Mouse (Mus musculus): ENCODE results near the gene Akr1a1. TPM values are rescaled to one million over a fixed set of nuclear protein-coding genes. Genes with fewer than 3 reads are reported as not detected.

Akr1a1 gene
- polyA plus RNA-seq, 1 experiment from 2014 or later = 517 TPM

DNA sequence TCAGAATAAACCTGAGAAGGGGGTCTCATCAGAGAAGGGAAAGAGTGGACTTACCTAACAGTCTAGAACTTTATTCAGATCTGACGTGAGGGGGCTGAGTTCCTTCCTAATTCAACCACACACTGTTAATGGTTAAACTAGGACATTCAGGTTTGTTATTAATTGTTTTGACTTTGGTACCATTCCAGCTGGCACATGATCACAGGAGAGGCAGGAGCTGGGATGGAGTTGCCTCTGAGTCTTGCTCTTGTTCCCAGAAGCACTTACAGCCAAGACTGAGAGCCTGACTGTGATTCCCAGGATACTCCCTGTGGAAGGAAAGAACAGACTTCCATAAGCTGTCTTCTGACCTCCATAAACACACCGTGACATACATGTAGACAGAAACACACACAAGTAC, 8.0 kb upstream of the Akr1a1 start:
- CTCF ChIA-PET = interaction anchor here (1.0 to 1.4 kb wide), 5 partner anchors 8 to 61 kb away, joined by 3 to 4 read pairs (median 3); partner anchors contain the start of genes Akr1a1 and Tesk2
- no peak for TF ChIP-seq CTCF (IDR thresholded peaks at IDR 0.05)
- H3K27me3 ChIP-seq = no peaks in the 10 kb centered on the region
- DNase-seq (ENCODE audit: low read depth, low spot score) (peak; percentile 73), ATAC-seq (peak; percentile 31)
- POLR2A ChIA-PET = no interaction called here
- in situ Hi-C loops (cut with MboI; ENCODE audit: low pct_unique_long_range_greater_than_20kb) = no loop called here

DNA sequence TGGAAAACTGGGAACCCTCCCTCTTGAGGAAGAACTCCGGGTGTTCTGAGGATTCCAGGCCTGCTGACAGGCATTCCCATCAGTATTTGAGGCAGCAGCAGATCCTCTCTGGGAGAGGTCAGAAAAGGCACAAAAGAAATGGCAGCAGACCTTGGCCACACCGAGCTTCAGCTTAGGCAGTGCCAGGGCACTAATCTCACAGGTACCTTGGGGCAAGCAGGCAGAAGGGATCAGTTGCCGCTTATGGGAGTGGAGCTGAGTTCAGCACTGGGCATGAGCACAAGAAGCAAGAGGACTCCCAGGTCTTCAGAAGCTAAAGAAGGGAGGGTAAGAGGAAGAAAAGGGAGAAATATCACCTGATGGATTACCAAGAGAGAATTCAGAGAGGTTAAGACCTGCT, 6.5 kb upstream of the Akr1a1 start:
- POLR2A ChIA-PET = interaction anchor here (0.7 kb wide), 1 partner anchor 171 kb away, joined by 3 read pairs; no protein-coding TSS in a partner anchor
- H3K27me3 ChIP-seq = no peaks in the 10 kb centered on the region
- DNase-seq (ENCODE audit: low read depth, low spot score) (no peak), ATAC-seq (no peak)
- TF ChIP-seq CTCF (IDR thresholded peaks at IDR 0.05) = no peak
- CTCF ChIA-PET = interaction anchor here (1.4 kb wide), 1 partner anchor 27 kb away, joined by 3 read pairs; the partner anchor contains the start of gene Prdx1
- in situ Hi-C loops (cut with MboI; ENCODE audit: low pct_unique_long_range_greater_than_20kb) = no loop called here

DNA sequence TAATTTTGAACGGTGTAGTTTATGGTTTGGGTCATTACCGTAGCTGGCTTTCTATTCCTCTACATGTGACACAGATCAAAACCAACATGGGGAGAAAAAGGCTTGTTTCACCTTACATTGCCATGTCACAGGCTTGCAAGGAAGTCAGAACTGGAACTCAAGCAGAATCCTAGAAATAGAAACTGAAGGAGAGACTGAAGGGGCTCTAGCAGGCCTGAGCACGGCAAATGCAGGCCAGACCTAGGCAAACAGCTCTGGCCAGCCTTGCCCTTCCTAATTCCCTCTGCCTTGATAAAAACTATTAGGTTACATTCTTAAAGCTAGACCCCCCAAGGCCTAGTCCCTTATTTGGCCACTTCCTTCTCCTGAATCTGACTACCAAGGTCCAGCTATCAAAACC, 4.2 kb upstream of the Akr1a1 start:
- TF ChIP-seq CTCF (IDR thresholded peaks at IDR 0.05) = no peak
- CTCF ChIA-PET = no interaction called here
- POLR2A ChIA-PET = no interaction called here
- DNase-seq (ENCODE audit: low read depth, low spot score) (no peak), ATAC-seq (no peak)
- H3K27me3 ChIP-seq = no peaks in the 10 kb centered on the region
- in situ Hi-C loops (cut with MboI; ENCODE audit: low pct_unique_long_range_greater_than_20kb) = no loop called here

DNA sequence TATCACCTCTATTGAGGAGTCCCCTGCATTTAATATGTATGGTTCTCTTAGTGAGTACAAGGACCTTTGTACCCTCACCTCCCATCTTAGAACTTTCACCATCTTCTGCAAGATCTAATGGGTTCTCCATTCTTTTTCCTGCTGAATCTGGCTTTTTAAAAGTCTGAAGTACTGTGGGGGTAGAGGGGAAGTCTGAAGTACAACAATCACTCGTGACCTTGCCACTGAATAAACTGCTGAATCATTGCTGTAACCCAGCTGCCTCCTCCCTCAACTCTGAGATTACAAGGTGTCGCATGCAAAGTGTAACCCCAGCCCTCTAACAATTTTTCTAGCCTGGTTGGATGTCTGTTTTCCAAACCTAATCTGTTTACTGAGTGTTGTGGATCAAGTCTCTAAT, 3.6 kb upstream of the Akr1a1 start:
- no peak for TF ChIP-seq CTCF (IDR thresholded peaks at IDR 0.05)
- DNase-seq (ENCODE audit: low read depth, low spot score) (no peak), ATAC-seq (no peak)
- CTCF ChIA-PET = no interaction called here
- POLR2A ChIA-PET = no interaction called here
- H3K27me3 ChIP-seq = no peaks in the 10 kb centered on the region
- in situ Hi-C loops (cut with MboI; ENCODE audit: low pct_unique_long_range_greater_than_20kb) = no loop called here

DNA sequence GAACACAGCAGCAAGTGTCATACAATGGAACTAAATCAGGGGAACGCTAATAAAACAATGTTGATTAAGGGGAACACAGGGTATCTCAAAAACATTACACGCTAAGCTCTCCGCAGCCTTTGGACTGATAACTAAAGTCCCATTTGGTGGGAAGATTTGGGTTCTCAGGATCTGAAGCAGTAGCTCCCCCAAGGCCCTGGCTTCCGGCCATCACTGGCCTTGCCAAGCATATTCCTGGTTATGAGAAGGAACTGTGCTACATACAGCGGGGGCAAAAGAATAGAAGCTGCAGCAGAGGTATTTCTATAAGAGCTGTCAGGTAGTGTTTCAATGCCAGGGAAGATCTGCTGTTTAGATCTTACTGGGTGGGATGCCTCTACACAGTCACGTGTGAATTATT, 1.7 kb upstream of the Akr1a1 start:
- H3K27me3 ChIP-seq = no peaks in the 10 kb centered on the region
- ChIA-PET CTCF (no interaction called here), POLR2A (interaction anchor here (1.4 kb wide), 1 partner anchor 35 kb away, joined by 3 read pairs; no protein-coding TSS in a partner anchor)
- ATAC-seq (no peak), DNase-seq (ENCODE audit: low read depth, low spot score) (no peak)
- in situ Hi-C loops (cut with MboI; ENCODE audit: low pct_unique_long_range_greater_than_20kb) = no loop called here
- no peak for TF ChIP-seq CTCF (IDR thresholded peaks at IDR 0.05)

DNA sequence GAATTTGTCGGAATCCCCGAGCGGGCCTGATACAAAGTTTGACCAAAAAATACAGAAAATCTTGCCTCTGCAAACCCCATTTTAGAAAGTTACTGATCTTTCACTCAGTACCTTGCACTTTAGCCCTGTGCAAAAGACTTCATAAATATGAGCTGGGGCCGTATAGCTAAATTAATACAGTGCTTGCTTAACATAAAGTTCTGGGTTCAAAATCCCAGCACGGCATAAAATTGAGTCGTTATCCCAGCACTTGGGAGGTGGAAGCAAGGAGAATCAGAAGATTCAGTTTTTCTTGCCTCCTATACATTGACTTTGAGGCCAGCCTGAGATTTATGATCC, 286 bp upstream of the Akr1a1 start:
- in situ Hi-C loops (cut with MboI; ENCODE audit: low pct_unique_long_range_greater_than_20kb) = no loop called here
- CTCF ChIA-PET = interaction anchor here (1.3 to 1.4 kb wide), 2 partner anchors 8 to 10 kb away, joined by 3 to 6 read pairs; no protein-coding TSS in a partner anchor

DNA sequence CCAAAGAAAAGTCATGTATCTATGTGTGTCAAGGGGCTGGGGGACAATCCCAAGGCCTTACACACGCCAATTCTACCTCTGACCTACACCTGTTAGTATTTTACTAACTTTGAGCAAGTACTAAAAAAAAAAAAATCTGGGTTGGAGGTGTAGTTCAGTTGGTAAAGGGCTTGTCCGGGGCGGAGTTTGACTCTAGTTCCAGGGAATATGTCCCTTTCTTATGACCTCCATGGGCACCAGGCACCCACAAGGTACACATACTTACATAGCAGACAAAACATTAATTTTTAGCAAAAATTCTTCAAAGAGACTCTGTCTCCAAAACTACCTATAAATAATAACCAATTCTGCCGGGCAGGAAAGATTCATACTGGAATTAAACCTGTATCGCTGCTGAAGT, 1.1 kb downstream of the Akr1a1 start:
- ChIA-PET CTCF (interaction anchor here (1.4 kb wide), 1 partner anchor 11 kb away, joined by 6 read pairs; no protein-coding TSS in a partner anchor), POLR2A (interaction anchor here (0.5 to 1.7 kb wide), 4 partner anchors 9 to 36 kb away, joined by 3 to 6 read pairs (median 4); partner anchors contain the start of gene Prdx1)
- H3K27me3 ChIP-seq = no peaks in the 10 kb centered on the region
- in situ Hi-C loops (cut with MboI; ENCODE audit: low pct_unique_long_range_greater_than_20kb) = no loop called here
- ATAC-seq (no peak), DNase-seq (ENCODE audit: low read depth, low spot score) (no peak)
- no peak for TF ChIP-seq CTCF (IDR thresholded peaks at IDR 0.05)

More for the DNA sequence above, 286 bp upstream of the Akr1a1 start:
- ATAC-seq (no peak), DNase-seq (ENCODE audit: low read depth, low spot score) (no peak)
- H3K27me3 ChIP-seq = no peaks in the 10 kb centered on the region
- no peak for TF ChIP-seq CTCF (IDR thresholded peaks at IDR 0.05)
- POLR2A ChIA-PET = interaction anchor here (0.7 to 1.4 kb wide), 3 partner anchors 15 to 37 kb away, joined by 3 to 6 read pairs (median 3); partner anchors contain the start of gene Prdx1

DNA sequence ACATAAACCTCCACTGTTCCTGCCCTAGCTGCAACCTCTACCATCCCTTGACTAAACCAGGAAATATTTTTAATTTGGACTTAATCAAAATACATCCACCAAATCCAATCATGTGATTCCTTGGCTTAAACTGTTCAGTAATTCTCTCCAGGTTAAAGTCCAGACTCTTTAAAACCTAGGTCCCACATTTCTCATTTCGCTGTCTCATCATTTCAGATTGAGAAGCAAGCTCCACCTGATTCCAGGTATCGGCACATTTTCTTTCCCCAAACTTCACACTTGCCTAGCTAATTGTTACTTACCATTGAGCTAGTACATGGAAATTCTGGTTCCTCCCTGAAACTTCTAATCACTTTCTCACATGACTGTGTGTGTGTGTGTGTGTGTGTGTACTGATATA, 2.1 kb downstream of the Akr1a1 start:
- no peak for TF ChIP-seq CTCF (IDR thresholded peaks at IDR 0.05)
- no peak for DNase-seq (ENCODE audit: low read depth, low spot score)
- POLR2A ChIA-PET = interaction anchor here (1.2 to 1.7 kb wide), 2 partner anchors 37 to 348 kb away, joined by 3 to 6 read pairs; partner anchors contain the start of gene Prdx1
- H3K27me3 ChIP-seq = no peaks in the 10 kb centered on the region
- no peak for ATAC-seq
- in situ Hi-C loops (cut with MboI; ENCODE audit: low pct_unique_long_range_greater_than_20kb) = loop anchor here (10.0 kb wide), 1 partner anchor 45 kb away; no protein-coding TSS in a partner anchor
- CTCF ChIA-PET = no interaction called here

DNA sequence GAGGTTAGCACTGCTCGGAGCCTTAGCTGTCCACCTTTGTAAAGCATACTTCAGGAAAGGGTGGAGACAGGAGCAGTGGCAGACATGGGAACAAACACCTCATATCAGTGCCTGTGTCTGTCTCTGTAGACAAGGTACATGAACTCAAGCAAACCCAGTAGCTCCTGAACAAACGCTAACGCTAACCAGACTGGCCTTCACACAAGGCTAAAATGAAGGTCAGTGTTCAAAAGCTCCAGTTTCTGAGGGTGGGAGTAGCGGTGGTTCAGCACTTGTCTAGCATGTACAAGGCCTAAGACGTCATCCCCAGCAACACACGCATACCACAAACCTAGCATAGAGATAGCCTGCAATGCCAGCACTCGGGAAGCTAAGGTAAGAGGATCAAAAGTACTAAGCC, 5.9 kb downstream of the Akr1a1 start:
- DNase-seq (ENCODE audit: low read depth, low spot score) = no peak
- H3K27me3 ChIP-seq = no peaks in the 10 kb centered on the region
- TF ChIP-seq CTCF (IDR thresholded peaks at IDR 0.05) = no peak
- ChIA-PET CTCF (interaction anchor here (1.0 to 1.3 kb wide), 3 partner anchors 10 to 60 kb away, joined by 3 to 4 read pairs (median 4); partner anchors contain the start of gene Prdx1), POLR2A (interaction anchor here (1.6 kb wide), 1 partner anchor 40 kb away, joined by 4 read pairs; no protein-coding TSS in a partner anchor)
- in situ Hi-C loops (cut with MboI; ENCODE audit: low pct_unique_long_range_greater_than_20kb) = loop anchor here (10.0 kb wide), 1 partner anchor 49 kb away; no protein-coding TSS in a partner anchor
- no peak for ATAC-seq

DNA sequence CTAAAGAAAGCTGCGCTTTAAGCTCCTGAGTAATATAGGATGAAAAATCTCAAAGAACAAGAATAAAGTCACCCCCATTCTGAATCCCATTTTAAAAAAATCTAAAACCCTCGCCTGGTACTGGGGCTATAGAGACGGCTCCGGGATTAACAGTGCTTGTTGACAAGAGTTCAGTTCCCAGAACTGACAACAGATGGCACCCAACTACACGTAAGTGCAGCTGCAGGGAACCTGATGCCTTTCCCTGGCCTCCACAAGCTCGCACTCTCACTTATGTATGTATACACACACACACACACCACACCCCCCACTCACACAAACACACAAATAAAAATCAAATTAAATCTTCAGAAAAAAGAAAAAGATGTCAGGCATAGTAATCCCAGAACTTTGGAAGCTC, 7.2 kb downstream of the Akr1a1 start:
- peak; percentile 51 for TF ChIP-seq CTCF (IDR thresholded peaks at IDR 0.05)
- ChIA-PET CTCF (interaction anchor here (0.9 to 1.6 kb wide), 5 partner anchors 12 to 44 kb away, joined by 3 to 6 read pairs (median 4); partner anchors contain the start of gene Prdx1), POLR2A (interaction anchor here (0.6 to 1.6 kb wide), 3 partner anchors 32 to 46 kb away, joined by 4 read pairs; no protein-coding TSS in a partner anchor)
- ATAC-seq (no peak), DNase-seq (ENCODE audit: low read depth, low spot score) (no peak)
- no peaks in the 10 kb centered on the region for H3K27me3 ChIP-seq
- in situ Hi-C loops (cut with MboI; ENCODE audit: low pct_unique_long_range_greater_than_20kb) = loop anchor here (10.0 kb wide), 1 partner anchor 50 kb away; no protein-coding TSS in a partner anchor

DNA sequence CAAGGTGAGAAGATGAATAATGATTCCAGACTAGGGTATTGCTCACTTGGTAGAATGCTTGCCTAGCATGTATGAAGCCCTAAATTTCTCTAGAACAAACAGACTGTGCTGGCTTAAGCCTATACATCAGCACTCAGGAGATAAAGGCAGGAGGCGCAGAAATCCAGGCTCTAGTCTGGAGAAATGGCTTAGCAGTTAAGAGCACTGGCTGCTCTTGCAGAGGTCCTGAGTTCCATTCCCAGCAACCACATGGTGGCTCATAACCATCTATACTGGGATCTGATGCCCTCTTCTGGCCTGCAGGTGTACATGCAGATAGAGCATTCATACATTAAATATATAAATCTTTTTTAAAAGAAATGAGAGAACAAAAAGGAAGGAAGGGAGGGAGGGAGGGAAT, 9.4 kb downstream of the Akr1a1 start:
- POLR2A ChIA-PET = no interaction called here
- CTCF ChIA-PET = no interaction called here
- DNase-seq (ENCODE audit: low read depth, low spot score) (no peak), ATAC-seq (no peak)
- no peaks in the 10 kb centered on the region for H3K27me3 ChIP-seq
- peak; percentile 53 for TF ChIP-seq CTCF (IDR thresholded peaks at IDR 0.05)
- in situ Hi-C loops (cut with MboI; ENCODE audit: low pct_unique_long_range_greater_than_20kb) = loop anchor here (10.0 kb wide), 1 partner anchor 53 kb away; no protein-coding TSS in a partner anchor
